Mouse (Mus musculus) heart, postnatal 0 days (tissue): ENCODE measurements around the gene Cfap70.

Experiments
- CTCF ChIP-seq: IDR thresholded peaks from 2 replicates; pipeline ENCODE4 v1.5.1; 2016; ENCODE audit warnings: antibody characterized with exemption, control low read depth, low read depth
- EP300 ChIP-seq: IDR thresholded peaks from 2 replicates; pipeline ENCODE4 v1.6.1; 2016; ENCODE audit warnings: antibody characterized with exemption, low read depth

- no peak for TF ChIP-seq CTCF
- TF ChIP-seq EP300 = no peak
Observed at GRCm38 (mm10) chr14:20480195-20480579, 28.2 kb upstream of the Cfap70 start.
